Mouse (Mus musculus) testis, adult 10 weeks (tissue): ENCODE results near the gene Clcn1. TPM values are rescaled to one million over a fixed set of nuclear protein-coding genes. Genes with fewer than 3 reads are reported as not detected.

Source experiments
- polyA plus RNA-seq: library from polyadenylated mRNA; stranded (reverse); fragments of 350-450 nt; fragmentation: Illumina TruSeq; extraction: RNeasy Lipid Tissue Mini Kit (QIAGEN cat#74804); gene quantifications from one replicate; pipeline ENCODE4 v1.2.3, GENCODE M21; 2014; ENCODE audit warnings: low read depth, low replicate concordance

Clcn1 gene
- polyA plus RNA-seq, result 0.77 TPM

DNA sequence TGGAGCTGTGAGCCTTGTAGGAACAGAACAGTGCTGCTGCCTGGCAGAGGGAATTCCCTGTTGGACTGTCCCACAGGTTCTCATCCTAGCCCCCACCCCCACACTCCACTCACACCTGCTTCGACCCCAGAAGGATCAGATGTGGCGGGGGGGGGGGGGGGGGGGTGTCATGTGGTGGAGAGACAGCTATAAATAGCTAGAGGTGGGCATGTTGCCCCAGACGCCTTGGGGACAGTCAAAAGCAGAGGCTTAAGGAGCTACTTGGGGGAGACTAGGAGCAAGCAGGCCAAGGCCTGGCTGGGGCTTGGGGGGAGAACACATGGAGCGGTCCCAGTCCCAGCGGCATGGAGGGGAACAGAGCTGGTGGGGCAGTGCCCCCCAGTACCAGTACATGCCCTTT, at the start of gene Clcn1:
TSS of gene Clcn1 (plus strand) at position 238 of the 400 bp plus-strand sequence.

DNA sequence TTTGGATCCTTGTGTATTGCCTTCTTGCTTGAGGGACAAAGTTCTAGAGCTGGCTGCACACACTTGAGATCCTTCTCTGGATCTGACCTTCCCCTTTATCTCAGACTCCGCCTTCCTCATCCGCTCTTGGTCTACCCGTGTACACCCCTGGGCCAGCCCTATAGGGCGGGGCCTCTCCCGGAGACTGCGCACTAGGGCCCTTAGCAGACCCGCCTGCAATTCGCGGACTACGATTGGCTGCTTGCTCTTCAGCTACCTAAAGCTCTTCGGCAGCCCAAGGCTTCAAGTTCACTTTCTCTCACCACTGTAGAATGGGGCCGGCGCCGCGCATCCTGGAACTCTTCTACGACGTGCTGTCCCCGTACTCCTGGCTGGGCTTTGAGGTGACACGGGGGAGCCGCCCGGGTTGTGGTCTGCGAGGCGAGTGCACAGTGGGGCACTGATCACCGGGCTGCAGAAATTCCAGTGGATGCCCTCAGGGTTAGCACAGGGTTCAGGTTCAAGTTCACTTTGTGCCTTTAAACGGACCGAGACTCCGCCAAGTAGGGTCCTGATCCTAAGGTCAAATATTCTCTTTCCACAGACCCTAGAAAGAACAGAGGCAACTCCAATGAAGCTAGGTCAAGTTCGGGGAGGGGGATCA, 40.7 kb upstream of the Clcn1 start, which contains the start of gene Gstk1:
TSS of gene Gstk1 (plus strand) at position 225 of the 643 bp plus-strand sequence.

DNA sequence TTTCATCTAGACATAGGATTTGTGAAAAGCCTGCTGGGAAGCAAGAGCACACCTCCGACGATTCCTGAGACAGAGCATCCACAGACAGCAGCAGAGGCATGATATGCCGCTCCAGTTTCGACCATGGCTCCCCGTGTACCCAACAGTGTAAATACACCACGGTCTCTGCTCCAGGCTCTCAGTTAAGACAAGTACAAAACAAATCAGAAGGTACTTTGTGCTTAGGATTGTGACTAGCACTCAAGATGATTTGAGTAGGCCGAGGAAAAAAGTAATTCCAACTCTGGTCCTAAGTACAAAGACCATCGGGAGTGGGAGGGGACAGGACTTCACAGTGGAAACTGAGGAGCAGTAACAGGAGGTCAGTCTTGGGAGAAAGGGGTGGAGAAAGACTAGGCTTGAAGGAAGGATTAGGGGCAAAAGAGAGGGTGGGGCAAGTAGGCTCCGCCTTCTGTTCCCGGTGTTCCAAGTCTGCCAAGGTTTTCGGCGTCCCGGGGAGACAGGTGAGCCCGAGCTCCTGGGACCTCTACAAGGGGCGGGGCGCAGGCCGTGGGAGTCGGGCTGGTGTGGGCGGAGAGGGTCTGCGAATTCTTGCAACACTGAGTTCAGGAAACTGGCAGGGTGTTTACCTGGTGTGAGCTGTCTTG, 24.8 kb upstream of the Clcn1 start, which contains the start of gene Tmem139:
TSS of gene Tmem139 (plus strand) at position 447 of the 647 bp plus-strand sequence.

DNA sequence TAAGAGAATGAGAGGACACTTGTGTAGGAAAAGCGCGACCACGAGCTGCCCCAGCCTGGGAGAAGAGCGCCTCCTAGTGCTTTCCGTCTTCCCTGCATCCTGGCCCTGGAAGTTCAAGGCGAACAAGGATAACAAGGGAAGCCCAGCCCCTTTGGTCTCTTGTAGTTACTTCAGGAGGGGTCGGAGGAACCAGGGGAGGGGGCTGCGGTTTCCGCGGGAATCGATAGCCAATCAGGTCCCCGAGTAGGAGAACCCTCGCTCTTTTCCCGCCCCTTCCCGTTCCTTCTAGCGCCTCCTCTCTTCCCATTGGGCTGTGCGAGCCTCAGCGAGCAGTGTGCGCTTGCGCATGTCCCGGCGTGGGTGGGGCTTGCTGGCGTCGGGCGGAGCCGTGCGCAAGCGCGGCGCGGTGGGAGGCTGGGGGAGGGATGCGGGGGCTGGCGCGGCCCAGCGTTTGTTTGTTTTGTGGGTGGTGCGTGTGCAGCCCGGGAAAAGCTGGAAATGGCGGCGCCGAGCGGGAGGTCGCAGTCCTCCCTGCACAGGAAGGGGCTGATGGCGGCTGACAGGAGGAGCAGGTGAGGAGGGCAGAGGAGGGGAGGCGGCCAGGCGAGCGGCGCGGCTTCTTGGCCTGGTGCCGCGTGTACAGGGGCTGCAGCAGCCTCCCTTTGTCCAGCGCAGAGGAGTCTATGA, 21.7 kb upstream of the Clcn1 start, which contains the start of gene Casp2:
TSS of gene Casp2 (plus strand) at position 360 of the 687 bp plus-strand sequence.

DNA sequence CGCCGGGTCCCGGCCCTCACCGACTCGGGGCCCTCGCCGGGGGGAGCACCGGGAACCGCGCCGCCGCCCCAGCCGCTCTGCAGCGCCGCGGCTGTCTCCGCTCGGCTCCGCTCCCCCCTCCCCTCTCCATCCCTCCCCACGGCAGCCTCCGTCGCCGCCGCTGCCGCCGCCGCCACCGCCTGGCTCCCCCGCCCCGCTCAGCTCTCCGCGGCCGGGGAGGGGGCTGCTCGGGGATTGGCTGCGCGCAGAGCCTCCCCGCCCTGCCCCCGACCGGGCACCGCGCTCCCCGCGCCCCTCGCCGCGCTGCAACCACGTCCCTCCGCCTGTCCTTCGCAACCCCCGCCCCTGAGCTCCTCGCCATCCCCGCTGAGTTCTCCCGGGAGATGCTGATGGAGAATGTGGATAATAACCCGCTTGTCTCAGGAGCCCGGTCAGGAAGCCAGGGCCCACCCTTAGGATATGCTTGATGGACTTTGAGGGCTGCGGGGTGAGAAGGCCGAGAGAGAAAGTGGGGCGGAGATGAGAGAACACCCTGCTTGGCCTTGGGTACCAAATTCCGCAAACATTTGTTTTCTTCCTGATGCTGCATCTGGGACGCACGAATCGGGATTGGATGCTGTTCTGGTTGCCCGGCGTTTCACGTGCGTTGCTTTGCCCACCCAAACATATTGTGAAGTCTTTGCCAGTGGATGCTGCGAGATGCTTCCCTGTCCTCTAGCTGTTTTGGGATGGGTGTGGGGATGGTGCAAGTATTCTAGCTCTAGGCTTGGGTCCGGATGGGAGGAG, 38.2 kb downstream of the Clcn1 start, which contains the start of gene Fam131b:
TSS of gene Fam131b (minus strand) at position 162 of the 786 bp plus-strand sequence.

DNA sequence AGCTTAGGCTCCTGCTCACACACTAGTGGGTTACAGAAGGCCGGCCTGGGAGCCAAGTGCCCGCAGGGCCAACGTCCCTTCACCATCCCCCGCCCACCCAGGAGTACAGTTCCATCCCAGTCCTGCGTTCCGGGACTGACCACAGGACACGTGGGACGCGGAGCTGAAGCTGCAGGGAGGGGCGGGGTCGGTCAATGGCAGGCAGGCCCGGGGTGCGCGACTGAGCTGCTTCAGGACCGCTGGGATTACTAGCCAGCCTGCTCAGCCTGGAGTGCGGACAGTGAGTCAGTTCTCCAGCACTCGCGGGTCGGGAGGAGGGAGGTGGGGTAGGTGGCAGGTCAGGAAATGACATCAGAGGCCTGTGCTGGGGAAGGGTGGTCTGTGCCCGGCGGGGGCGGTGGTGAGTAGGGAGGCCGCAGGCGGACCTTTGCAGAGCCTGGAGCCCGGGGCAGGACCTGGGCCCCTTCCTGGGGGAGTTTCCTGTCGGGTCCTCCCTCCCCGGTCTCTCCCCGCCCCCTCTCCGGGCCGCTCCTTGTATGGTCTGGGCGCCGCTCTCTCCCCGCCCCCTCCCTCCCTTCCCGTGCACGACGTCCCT, 63.0 kb downstream of the Clcn1 start, which contains the start of gene Zyx:
TSS of gene Zyx (plus strand) at position 205 of the 595 bp plus-strand sequence.

Other genes starting within 250 kb of the Clcn1 start
- gene Sva, start 248.3 kb upstream of the Clcn1 start, polyA plus RNA-seq, result not detected
- not detected for gene Tas2r139, start 145.7 kb upstream of the Clcn1 start, polyA plus RNA-seq
- gene Tas2r144, start 71.4 kb upstream of the Clcn1 start, polyA plus RNA-seq, result not detected
- 7.8 TPM for gene Gstk1, start 40.8 kb upstream of the Clcn1 start, polyA plus RNA-seq
- gene Tmem139, start 24.7 kb upstream of the Clcn1 start, polyA plus RNA-seq, result not detected
- 9.7 TPM for gene Casp2, start 21.7 kb upstream of the Clcn1 start, polyA plus RNA-seq
- 0.50 TPM for gene Fam131b, start 38.0 kb downstream of the Clcn1 start, polyA plus RNA-seq
- 0.85 TPM for gene Zyx, start 62.9 kb downstream of the Clcn1 start, polyA plus RNA-seq
- gene Epha1, start 86.6 kb downstream of the Clcn1 start, polyA plus RNA-seq, result not detected
- gene Tas2r143, start 113.6 kb downstream of the Clcn1 start, polyA plus RNA-seq, result not detected
- gene Tas2r135, start 118.7 kb downstream of the Clcn1 start, polyA plus RNA-seq, result not detected
- gene Tas2r126, start 147.8 kb downstream of the Clcn1 start, polyA plus RNA-seq, result not detected
- not detected for gene Olfr458, start 178.5 kb downstream of the Clcn1 start, polyA plus RNA-seq
- not detected for gene Olfr457, start 189.7 kb downstream of the Clcn1 start, polyA plus RNA-seq
- not detected for gene Olfr456, start 200.5 kb downstream of the Clcn1 start, polyA plus RNA-seq